Mouse (Mus musculus) liver, embryonic 14.5 days (tissue): Measurements from ENCODE around the gene Psip1.

Experiments
- CTCF ChIP-seq: IDR thresholded peaks from 2 replicates; pipeline ENCODE4 v1.5.1; 2016; ENCODE audit warnings: antibody characterized with exemption, low read depth, control low read depth
- EP300 ChIP-seq: IDR thresholded peaks from 2 replicates; pipeline ENCODE4 v1.6.1; 2016; ENCODE audit warnings: antibody characterized with exemption, low read depth

DNA sequence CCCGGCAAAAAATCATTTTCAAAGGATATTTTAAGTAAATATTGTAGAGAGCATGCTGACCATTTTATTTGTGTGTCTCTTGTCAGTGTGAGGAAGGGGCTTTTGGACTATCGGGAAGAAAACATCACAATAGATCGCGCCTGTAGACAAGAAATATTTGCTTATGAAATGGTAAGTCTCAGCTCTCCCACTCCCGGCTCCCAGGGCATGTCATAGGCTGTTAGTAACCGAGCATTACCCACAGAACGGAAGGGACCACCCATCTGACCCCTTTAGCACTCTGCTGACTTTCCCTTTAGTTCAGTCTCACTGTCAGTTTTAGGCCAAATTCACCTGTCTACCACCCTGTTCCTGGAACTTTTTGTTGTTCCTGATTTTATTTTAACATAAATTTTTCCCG is 58.6 kb downstream of the Psip1 start:
- no peak for TF ChIP-seq CTCF
- TF ChIP-seq EP300 = no peak
